ENCODE assay signal across 22 mouse cellular contexts in the genomic region with DNA sequence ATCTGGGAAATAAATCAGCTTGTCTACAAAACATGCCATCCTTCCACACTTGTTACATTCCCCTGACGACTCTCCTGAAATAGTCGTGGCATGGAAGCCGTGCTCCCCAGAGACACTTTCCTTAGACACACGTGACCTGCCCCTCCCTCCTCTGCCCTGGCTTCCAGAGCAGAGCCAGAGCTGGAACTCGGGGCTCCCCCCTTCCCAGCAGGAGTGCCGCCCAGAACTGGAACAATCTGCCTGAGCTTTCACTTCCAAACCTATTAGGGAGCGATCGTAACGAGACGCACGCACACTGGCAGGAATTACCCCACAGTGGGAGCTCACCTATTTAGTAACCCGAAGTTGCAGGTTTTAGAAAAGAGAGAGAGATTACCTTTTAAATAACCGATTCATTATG.
DNase-seq lines count a peak whose midpoint lies in the region; ATAC-seq and TF ChIP-seq lines count a peak whose summit lies in the region.
"Had no signal": no experiment of that assay in that cellular context is flagged by ENCODE, and none has a peak within 500 bp of the region (broad histone marks: within the 10 kb centered on the region; RNA-seq: fewer than 3 reads in every experiment).

No protein-coding gene starts in this region.

- ATAC-seq in forebrain, embryonic 12.5 days (ENCODE audit: low FRiP score), result 0 out of 2 replicates have a peak, but pooled peaks have one; percentile 27
- no peak for ATAC-seq in forebrain, embryonic 13.5 days
- no peak for ATAC-seq in hindbrain, embryonic 14.5 days (ENCODE audit: low FRiP score)
- ATAC-seq in hindbrain, postnatal 0 days, result no peak
- ATAC-seq in limb, embryonic 12.5 days (ENCODE audit: insufficient number of reproducible peaks, insufficient read depth, low FRiP score, low TSS enrichment, low read depth), result no peak
- ATAC-seq: midbrain, embryonic 16.5 days had no signal

- H3K36me3 ChIP-seq in forebrain, embryonic 12.5 days (replicated peaks), result peaks cover 50% of the 10 kb centered on the region
- peaks cover 33% of the 10 kb centered on the region for H3K36me3 ChIP-seq in forebrain, embryonic 13.5 days (ENCODE audit: poor library complexity, severe bottlenecking)
- peaks cover 43% of the 10 kb centered on the region for H3K36me3 ChIP-seq in hindbrain, embryonic 14.5 days (replicated peaks; ENCODE audit: control insufficient read depth, insufficient read depth)
- peaks cover 14% of the 10 kb centered on the region for H3K36me3 ChIP-seq in hindbrain, postnatal 0 days (ENCODE audit: insufficient read depth, low read length)
- H3K36me3 ChIP-seq in limb, embryonic 12.5 days, result peaks cover 21% of the 10 kb centered on the region
- H3K36me3 ChIP-seq: heart, embryonic 15.5 days had no signal

- H3K4me1 ChIP-seq in forebrain, embryonic 12.5 days, result peaks cover 44% of the 10 kb centered on the region
- H3K4me1 ChIP-seq in forebrain, embryonic 13.5 days, result peaks cover 41% of the 10 kb centered on the region
- peaks cover 27% of the 10 kb centered on the region for H3K4me1 ChIP-seq in hindbrain, embryonic 14.5 days (replicated peaks; ENCODE audit: control insufficient read depth, insufficient read depth, low read length)
- no peaks in the 10 kb centered on the region for H3K4me1 ChIP-seq in hindbrain, postnatal 0 days (ENCODE audit: insufficient read depth, low read length)
- peaks cover 67% of the 10 kb centered on the region for H3K4me1 ChIP-seq in limb, embryonic 12.5 days (replicated peaks)

- TF ChIP-seq CTCF in hindbrain, postnatal 0 days (IDR thresholded peaks at IDR 0.05; ENCODE audit: low read depth), result no peak

- 0 out of 2 replicates have a peak overlapping the region, but pooled peaks have one; percentile 38 for H3K27ac ChIP-seq in forebrain, embryonic 12.5 days
- H3K27ac ChIP-seq in forebrain, embryonic 13.5 days, result no peak overlapping the region
- H3K27ac ChIP-seq in hindbrain, embryonic 14.5 days, result peak overlapping the region; percentile 43; the same call in 1 of the 2 replicates
- H3K27ac ChIP-seq in hindbrain, postnatal 0 days, result no peak overlapping the region
- peak overlapping the region; percentile 71 for H3K27ac ChIP-seq in limb, embryonic 12.5 days
- H3K27ac ChIP-seq: embryonic facial prominence, embryonic 15.5 days; heart, embryonic 15.5 days; kidney, postnatal 0 days; liver, embryonic 13.5 days; neural tube, embryonic 15.5 days had no signal

- H3K4me2 ChIP-seq in forebrain, embryonic 12.5 days, result no peak overlapping the region
- no peak overlapping the region for H3K4me2 ChIP-seq in forebrain, embryonic 13.5 days
- H3K4me2 ChIP-seq in hindbrain, embryonic 14.5 days (replicated peaks), result no peak overlapping the region
- no peak overlapping the region for H3K4me2 ChIP-seq in hindbrain, postnatal 0 days (ENCODE audit: low read depth, low read length)
- peak overlapping the region; percentile 8; the same call in 1 of the 2 replicates for H3K4me2 ChIP-seq in limb, embryonic 12.5 days
- H3K4me2 ChIP-seq: embryonic facial prominence, embryonic 15.5 days; heart, embryonic 15.5 days; liver, embryonic 13.5 days; lung, embryonic 15.5 days; neural tube, embryonic 15.5 days had no signal

- no peak overlapping the region for H3K4me3 ChIP-seq in forebrain, embryonic 12.5 days (replicated peaks)
- no peak overlapping the region for H3K4me3 ChIP-seq in forebrain, embryonic 13.5 days
- no peak overlapping the region for H3K4me3 ChIP-seq in hindbrain, embryonic 14.5 days (replicated peaks; ENCODE audit: low read length)
- H3K4me3 ChIP-seq in hindbrain, postnatal 0 days (ENCODE audit: low read length), result no peak overlapping the region
- H3K4me3 ChIP-seq in limb, embryonic 12.5 days (replicated peaks), result no peak overlapping the region
- H3K4me3 ChIP-seq: embryonic facial prominence, embryonic 15.5 days; heart, embryonic 15.5 days; liver, embryonic 13.5 days; lung, embryonic 15.5 days; neural tube, embryonic 15.5 days had no signal

- H3K9ac ChIP-seq in forebrain, embryonic 12.5 days, result no peak overlapping the region
- H3K9ac ChIP-seq in forebrain, embryonic 13.5 days, result no peak overlapping the region
- H3K9ac ChIP-seq in hindbrain, embryonic 14.5 days, result no peak overlapping the region
- H3K9ac ChIP-seq in hindbrain, postnatal 0 days (replicated peaks; ENCODE audit: low read length), result no peak overlapping the region
- peak overlapping the region; percentile 40; the same call in 1 of the 2 replicates for H3K9ac ChIP-seq in limb, embryonic 12.5 days (replicated peaks)
- H3K9ac ChIP-seq: embryonic facial prominence, embryonic 15.5 days; heart, embryonic 15.5 days; liver, embryonic 13.5 days; lung, embryonic 15.5 days; neural tube, embryonic 15.5 days had no signal

- DNase-seq in hindbrain, embryonic 14.5 days (ENCODE audit: low spot score), result no peak
- no peak for DNase-seq in hindbrain, postnatal 0 days (ENCODE audit: low spot score)
- peak; percentile 32 for DNase-seq in R1 (ENCODE audit: low read depth, low spot score)
- no peak for DNase-seq in cerebellum, adult 11-12 months
- no peak for DNase-seq in heart, adult 18-20 months
- DNase-seq: cerebellum, adult 9-11 months; heart, postnatal 4 days; kidney, adult 18-20 months; layer of hippocampus, postnatal 36 days; liver, embryonic 13.5 days; thymus, postnatal 14 days had no signal

- peaks cover 17% of the 10 kb centered on the region for H3K27me3 ChIP-seq in forebrain, embryonic 12.5 days
- H3K27me3 ChIP-seq in forebrain, embryonic 13.5 days, result peaks cover 17% of the 10 kb centered on the region; the same call in 1 of the 2 replicates
- no peaks in the 10 kb centered on the region for H3K27me3 ChIP-seq in hindbrain, embryonic 14.5 days (ENCODE audit: control insufficient read depth, insufficient read depth, low read length)
- H3K27me3 ChIP-seq in hindbrain, postnatal 0 days (ENCODE audit: insufficient read depth, low read length), result no peaks in the 10 kb centered on the region
- no peaks in the 10 kb centered on the region; the same call in 1 of the 2 replicates for H3K27me3 ChIP-seq in limb, embryonic 12.5 days
- H3K27me3 ChIP-seq: CH12.LX; embryonic facial prominence, embryonic 15.5 days; heart, embryonic 15.5 days; liver, embryonic 13.5 days; lung, embryonic 15.5 days; megakaryocyte, embryonic 14.5 days; neural tube, embryonic 15.5 days had no signal

- 46% methylated on average over 13 of the region's 13 CpGs for WGBS in forebrain, embryonic 12.5 days
- WGBS in forebrain, embryonic 13.5 days, result 41% methylated on average over 13 of the region's 13 CpGs
- 54% methylated on average over 13 of the region's 13 CpGs for WGBS in hindbrain, embryonic 14.5 days
- 54% methylated on average over 13 of the region's 13 CpGs for whole genome bisulfite sequencing in hindbrain, postnatal 0 days
- WGBS in limb, embryonic 12.5 days, result 27% methylated on average over 13 of the region's 13 CpGs

- no peaks in the 10 kb centered on the region for H3K9me3 ChIP-seq in forebrain, embryonic 12.5 days
- no peaks in the 10 kb centered on the region for H3K9me3 ChIP-seq in forebrain, embryonic 13.5 days (replicated peaks)
- no peaks in the 10 kb centered on the region for H3K9me3 ChIP-seq in hindbrain, embryonic 14.5 days (ENCODE audit: control insufficient read depth, low read length)
- H3K9me3 ChIP-seq in hindbrain, postnatal 0 days (ENCODE audit: low read length), result no peaks in the 10 kb centered on the region
- H3K9me3 ChIP-seq in limb, embryonic 12.5 days, result no peaks in the 10 kb centered on the region
- H3K9me3 ChIP-seq: embryonic facial prominence, embryonic 15.5 days; heart, embryonic 15.5 days; liver, embryonic 13.5 days; lung, embryonic 15.5 days; megakaryocyte, embryonic 14.5 days; neural tube, embryonic 15.5 days had no signal

Comparison
In these comparisons a context has a peak if more than half of its experiments do, and no peak if none do; other contexts are left out.
1. H3K27ac ChIP-seq: peak in forebrain, embryonic 12.5 days (single experiment), hindbrain, embryonic 14.5 days (single experiment) and limb, embryonic 12.5 days (single experiment); none in forebrain, embryonic 13.5 days (single experiment) and hindbrain, postnatal 0 days (single experiment).